Mouse (Mus musculus): Measurements from ENCODE around the gene Fancc. TPM values are rescaled to one million over a fixed set of nuclear protein-coding genes. Genes with fewer than 3 reads are reported as not detected.

Gene Fancc
- total and polyA plus RNA-seq, 2 experiments from 2014 or later: 8.0 to 12.2 TPM

DNA sequence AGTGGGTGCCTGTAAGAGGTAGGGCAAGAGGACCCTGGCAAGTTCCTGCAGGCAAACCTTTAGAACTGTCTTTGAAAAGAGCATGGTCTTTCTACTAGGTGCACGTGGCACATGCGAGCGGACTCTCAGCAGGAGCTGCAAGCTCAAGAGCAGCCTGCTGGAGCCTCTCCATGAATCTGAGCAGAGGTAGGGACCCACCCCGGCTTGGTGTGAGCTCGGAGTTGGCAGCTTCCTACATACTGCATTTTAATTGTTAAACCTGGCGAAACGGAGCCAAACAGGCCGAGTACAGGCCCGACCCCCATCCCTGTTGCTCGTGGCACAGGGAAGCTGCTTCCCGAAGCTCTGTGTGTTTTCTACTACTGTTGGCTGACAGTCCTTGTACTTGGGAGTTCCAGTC, 200.8 kb downstream of the Fancc start:
- H3K4me3 ChIP-seq (ENCODE audit: low read depth, low read length): no peak overlapping the region
- H3K27me3 ChIP-seq (ENCODE audit: insufficient read depth, low read length): no peaks in the 10 kb centered on the region
- TF ChIP-seq CTCF (IDR thresholded peaks at IDR 0.05; ENCODE audit: low read depth): no peak
- no peaks in the 10 kb centered on the region for H3K4me1 ChIP-seq (ENCODE audit: insufficient read depth)
- no peaks in the 10 kb centered on the region for H3K9me3 ChIP-seq (ENCODE audit: low read length)
- no peak overlapping the region for H3K9ac ChIP-seq
- WGBS: 74% methylated on average over 11 of the region's 11 CpGs
- H3K27ac ChIP-seq (ENCODE audit: low read depth, low read length): no peak overlapping the region
- H3K4me2 ChIP-seq (ENCODE audit: low read depth): no peak overlapping the region
- H3K36me3 ChIP-seq (ENCODE audit: insufficient read depth): peaks cover 26% of the 10 kb centered on the region
- DNase-seq (no peak), ATAC-seq (no peak)

DNA sequence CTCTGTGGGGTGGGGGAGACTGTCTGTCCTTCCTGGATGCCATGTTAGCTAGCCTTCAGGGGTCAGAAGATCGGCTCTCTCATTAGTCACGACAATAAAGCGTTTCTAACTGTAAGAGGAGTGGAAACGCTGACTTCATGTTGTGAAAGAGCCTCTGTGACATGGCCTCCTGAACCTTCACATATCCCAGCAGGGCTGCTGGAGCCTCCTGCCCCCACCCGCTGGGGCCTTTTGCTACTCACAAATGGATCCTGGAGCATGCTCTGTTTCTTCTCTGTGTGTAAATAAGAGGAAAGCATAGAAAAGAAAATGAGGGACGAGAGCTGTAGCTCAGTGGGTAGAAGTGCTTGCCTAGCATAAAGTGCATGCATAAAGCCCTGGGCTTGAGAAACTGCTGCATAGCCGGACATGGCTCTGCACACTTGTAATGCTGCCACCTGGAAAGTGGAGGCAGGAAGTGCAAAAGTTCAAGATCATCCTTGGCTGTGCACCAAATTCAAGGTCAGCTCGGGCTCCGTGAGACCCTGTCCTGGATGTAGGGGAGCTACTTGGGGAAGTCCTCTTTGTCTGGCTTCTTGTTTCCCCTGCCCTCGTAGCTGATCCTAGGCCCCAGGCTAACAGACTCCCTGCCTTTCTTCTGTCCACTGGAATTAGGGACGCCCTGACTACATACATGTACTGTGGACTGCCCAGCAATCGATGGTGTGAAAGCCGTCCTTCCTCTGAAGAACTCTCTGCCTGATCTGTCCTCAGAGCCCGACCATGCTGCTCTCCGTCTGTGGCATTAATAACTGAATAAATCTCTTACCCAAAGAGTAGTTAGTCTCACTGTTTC, 202.5 kb downstream of the Fancc start:
- H3K27me3 ChIP-seq (ENCODE audit: insufficient read depth, low read length): no peaks in the 10 kb centered on the region
- no peak overlapping the region for H3K4me3 ChIP-seq (ENCODE audit: low read depth, low read length)
- ATAC-seq (peak; percentile 24; the same call in 1 of the 2 replicates), DNase-seq (no peak)
- H3K9ac ChIP-seq: no peak overlapping the region
- H3K36me3 ChIP-seq (ENCODE audit: insufficient read depth): peaks cover 14% of the 10 kb centered on the region
- no peak overlapping the region for H3K4me2 ChIP-seq (ENCODE audit: low read depth)
- no peaks in the 10 kb centered on the region for H3K4me1 ChIP-seq (ENCODE audit: insufficient read depth)
- H3K27ac ChIP-seq (ENCODE audit: low read depth, low read length): no peak overlapping the region
- WGBS: 26% methylated on average over 15 of the region's 15 CpGs
- TF ChIP-seq CTCF (IDR thresholded peaks at IDR 0.05; ENCODE audit: low read depth): no peak
- H3K9me3 ChIP-seq (ENCODE audit: low read length): no peaks in the 10 kb centered on the region

DNA sequence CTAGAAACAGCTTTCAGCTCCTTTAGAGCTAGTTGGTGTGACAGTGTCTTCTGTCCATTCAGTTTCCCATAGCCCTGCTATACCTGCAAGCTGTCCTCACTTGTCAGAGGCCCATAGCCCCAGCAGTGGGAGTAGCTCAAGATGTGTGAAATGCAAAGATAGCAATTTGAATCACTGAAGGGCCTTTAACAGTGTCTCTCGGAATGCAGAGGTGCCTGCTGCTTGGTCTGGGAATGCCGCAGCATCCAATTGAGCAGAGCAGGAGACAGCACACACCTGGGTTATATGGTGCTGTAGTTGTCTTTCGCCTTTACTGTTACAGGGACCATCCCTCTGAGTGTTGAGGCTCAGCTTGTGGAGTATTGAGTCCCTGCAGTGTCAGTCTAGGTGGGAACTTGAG, 203.4 kb downstream of the Fancc start:
- ATAC-seq: no peak
- WGBS: 62% methylated on average over 3 of the region's 3 CpGs
- no peak for DNase-seq
- H3K36me3 ChIP-seq (ENCODE audit: insufficient read depth): peaks cover 8% of the 10 kb centered on the region; the same call in 1 of the 2 replicates
- H3K4me3 ChIP-seq (ENCODE audit: low read depth, low read length): no peak overlapping the region
- H3K4me1 ChIP-seq (ENCODE audit: insufficient read depth): no peaks in the 10 kb centered on the region
- H3K27ac ChIP-seq (ENCODE audit: low read depth, low read length): no peak overlapping the region
- TF ChIP-seq CTCF (IDR thresholded peaks at IDR 0.05; ENCODE audit: low read depth): no peak
- no peaks in the 10 kb centered on the region for H3K27me3 ChIP-seq (ENCODE audit: insufficient read depth, low read length)
- no peaks in the 10 kb centered on the region for H3K9me3 ChIP-seq (ENCODE audit: low read length)
- H3K9ac ChIP-seq: no peak overlapping the region
- no peak overlapping the region for H3K4me2 ChIP-seq (ENCODE audit: low read depth)

GRCm38 (mm10) chr13:63291016-63291415, 206.1 kb downstream of the Fancc start:
- no peak for ATAC-seq
- 95% methylated on average over 6 of the region's 6 CpGs for WGBS
- Histone ChIP-seq H3K4me2 (ENCODE audit: low read depth) (no peak overlapping the region), H3K4me3 (ENCODE audit: low read depth, low read length) (no peak overlapping the region), H3K36me3 (ENCODE audit: insufficient read depth) (no peaks in the 10 kb centered on the region), H3K9ac (no peak overlapping the region), H3K4me1 (ENCODE audit: insufficient read depth) (no peaks in the 10 kb centered on the region), H3K9me3 (ENCODE audit: low read length) (no peaks in the 10 kb centered on the region), H3K27me3 (ENCODE audit: insufficient read depth, low read length) (no peaks in the 10 kb centered on the region), H3K27ac (ENCODE audit: low read depth, low read length) (no peak overlapping the region)
- TF ChIP-seq CTCF (IDR thresholded peaks at IDR 0.05; ENCODE audit: low read depth): no peak
- DNase-seq: no peak

DNA sequence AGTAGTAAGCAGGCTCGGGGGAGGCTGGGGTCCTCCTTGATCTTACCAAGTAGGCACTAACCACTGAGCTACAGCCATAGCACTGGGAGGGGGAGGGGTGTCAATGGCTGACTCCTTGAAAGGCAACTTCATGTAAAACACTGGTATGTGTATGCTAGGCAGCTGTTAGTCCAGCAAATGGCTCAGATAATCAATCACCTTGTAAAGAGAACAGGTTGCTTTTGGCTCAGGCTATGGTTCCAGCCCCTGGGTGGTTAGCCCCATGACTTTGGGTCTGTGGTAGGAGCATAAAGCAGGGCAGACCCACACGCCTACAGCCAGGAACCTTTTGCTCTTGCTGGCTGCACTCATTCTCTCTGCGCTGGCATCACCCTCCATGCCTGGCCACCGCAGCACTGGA, 207.0 kb downstream of the Fancc start:
- no peak overlapping the region for H3K9ac ChIP-seq
- ATAC-seq (no peak), DNase-seq (no peak)
- no peaks in the 10 kb centered on the region for H3K4me1 ChIP-seq (ENCODE audit: insufficient read depth)
- H3K4me3 ChIP-seq (ENCODE audit: low read depth, low read length): no peak overlapping the region
- WGBS: 89% methylated on average over 4 of the region's 4 CpGs
- TF ChIP-seq CTCF (IDR thresholded peaks at IDR 0.05; ENCODE audit: low read depth): no peak
- H3K27ac ChIP-seq (ENCODE audit: low read depth, low read length): no peak overlapping the region
- no peaks in the 10 kb centered on the region for H3K9me3 ChIP-seq (ENCODE audit: low read length)
- H3K36me3 ChIP-seq (ENCODE audit: insufficient read depth): no peaks in the 10 kb centered on the region
- no peaks in the 10 kb centered on the region for H3K27me3 ChIP-seq (ENCODE audit: insufficient read depth, low read length)
- H3K4me2 ChIP-seq (ENCODE audit: low read depth): no peak overlapping the region

DNA sequence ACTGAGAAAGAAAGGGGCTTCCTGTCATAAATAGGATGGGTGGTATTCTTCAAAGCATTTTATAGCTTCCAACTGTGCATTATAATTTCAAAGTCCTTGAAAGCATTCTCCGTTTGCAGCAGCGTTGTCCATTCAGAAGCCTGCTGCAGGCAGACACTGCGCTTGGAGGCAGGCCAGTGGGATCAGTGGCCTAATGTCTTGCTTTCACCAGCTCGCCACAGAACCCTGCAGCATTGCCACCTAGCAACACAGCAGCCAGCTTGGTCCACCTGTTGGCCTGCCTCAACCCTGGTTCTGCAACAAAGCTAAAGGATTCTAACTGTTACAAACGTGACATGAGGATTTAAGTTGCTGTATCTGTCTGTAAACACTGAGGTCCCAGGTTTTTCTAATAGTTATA, 207.4 kb downstream of the Fancc start:
- Histone ChIP-seq H3K27ac (ENCODE audit: low read depth, low read length) (no peak overlapping the region), H3K36me3 (ENCODE audit: insufficient read depth) (no peaks in the 10 kb centered on the region), H3K4me3 (ENCODE audit: low read depth, low read length) (no peak overlapping the region), H3K9ac (no peak overlapping the region), H3K27me3 (ENCODE audit: insufficient read depth, low read length) (no peaks in the 10 kb centered on the region), H3K9me3 (ENCODE audit: low read length) (no peaks in the 10 kb centered on the region), H3K4me2 (ENCODE audit: low read depth) (no peak overlapping the region), H3K4me1 (ENCODE audit: insufficient read depth) (no peaks in the 10 kb centered on the region)
- no peak for TF ChIP-seq CTCF (IDR thresholded peaks at IDR 0.05; ENCODE audit: low read depth)
- ATAC-seq (no peak), DNase-seq (no peak)
- WGBS: 28% methylated on average over 5 of the region's 5 CpGs

GRCm38 (mm10) chr13:63289152-63289551, 207.9 kb downstream of the Fancc start:
- DNase-seq: no peak
- H3K9ac ChIP-seq: no peak overlapping the region
- no peak for TF ChIP-seq CTCF (IDR thresholded peaks at IDR 0.05; ENCODE audit: low read depth)
- no peaks in the 10 kb centered on the region for H3K9me3 ChIP-seq (ENCODE audit: low read length)
- no peaks in the 10 kb centered on the region for H3K36me3 ChIP-seq (ENCODE audit: insufficient read depth)
- H3K27me3 ChIP-seq (ENCODE audit: insufficient read depth, low read length): no peaks in the 10 kb centered on the region
- H3K4me1 ChIP-seq (ENCODE audit: insufficient read depth): no peaks in the 10 kb centered on the region
- no peak for ATAC-seq
- H3K4me2 ChIP-seq (ENCODE audit: low read depth): no peak overlapping the region
- H3K4me3 ChIP-seq (ENCODE audit: low read depth, low read length): no peak overlapping the region
- 29% methylated on average over 4 of the region's 4 CpGs for WGBS
- no peak overlapping the region for H3K27ac ChIP-seq (ENCODE audit: low read depth, low read length)
